Mouse (Mus musculus) midbrain, embryonic 10.5 days (tissue): ENCODE measurements at regions not wholly inside any gene's neighbourhood (a gene's known extent, or its start where the extent isn't known, plus 50 kb on each side); places are given as distances from the start of the nearest gene placed in this dataset.

Source experiments
- DNase-seq: peaks from one replicate; pipeline ENCODE4 v3.0.0-alpha.2; 2017; ENCODE audit warnings: low spot score
- H3K27ac ChIP-seq: fragments of 300-500 bp; sonication (generic); replicated peaks from 2 replicates; pipeline ENCODE4 v1.5.1; 2016; ENCODE audit warnings: mild to moderate bottlenecking
- H3K27me3 ChIP-seq: fragments of 300-500 bp; sonication (generic); 2 replicates; pipeline ENCODE4 v1.6.1; 2016; ENCODE audit warnings: low read depth, mild to moderate bottlenecking; ENCODE audit not compliant: poor library complexity, severe bottlenecking
- H3K36me3 ChIP-seq: fragments of 300-500 bp; sonication (generic); 2 replicates; pipeline ENCODE4 v1.6.1; 2016; ENCODE audit warnings: mild to moderate bottlenecking, moderate library complexity
- H3K4me1 ChIP-seq: fragments of 300-500 bp; sonication (generic); 2 replicates; pipeline ENCODE4 v1.6.1; 2016
- H3K4me3 ChIP-seq: fragments of 300-500 bp; sonication (generic); 2 replicates; pipeline ENCODE4 v1.5.1; 2016; ENCODE audit warnings: mild to moderate bottlenecking, moderate library complexity
- H3K9me3 ChIP-seq: fragments of 300-500 bp; sonication (generic); replicated peaks from 2 replicates; pipeline ENCODE4 v1.6.1; 2016; ENCODE audit warnings: mild to moderate bottlenecking
- WGBS: fragments of 180-500 bp; shearing (Covaris S2); methylation state at CpG from one replicate; pipeline ENCODE4 v1.1.7; 2016; 5-methylcytosine and 5-hydroxymethylcytosine counted together

GRCm38 (mm10) chr3:17772886-17773285 is 175.3 kb upstream of the Cypt12 start:
- DNase-seq: no peak
- 94% methylated on average over 1 of the region's 1 CpGs for WGBS
- H3K4me1 ChIP-seq: no peaks in the 10 kb centered on the region

GRCm38 (mm10) chr3:17779152-17779551 is 169.1 kb upstream of the Cypt12 start:
- WGBS: 83% methylated on average over 3 of the region's 3 CpGs
- no peak overlapping the region for H3K4me3 ChIP-seq
- no peaks in the 10 kb centered on the region for H3K36me3 ChIP-seq
- H3K27ac ChIP-seq: no peak overlapping the region
- H3K27me3 ChIP-seq: no peaks in the 10 kb centered on the region
- H3K4me1 ChIP-seq: peaks cover 26% of the 10 kb centered on the region
- no peak for DNase-seq
- H3K9me3 ChIP-seq: no peaks in the 10 kb centered on the region

More at GRCm38 (mm10) chr3:17772886-17773285, 175.3 kb upstream of the Cypt12 start:
- Histone ChIP-seq H3K4me3 (no peak overlapping the region), H3K27me3 (no peaks in the 10 kb centered on the region), H3K9me3 (no peaks in the 10 kb centered on the region), H3K36me3 (peaks cover 27% of the 10 kb centered on the region), H3K27ac (no peak overlapping the region)

- no peak for DNase-seq
- Histone ChIP-seq H3K9me3 (no peaks in the 10 kb centered on the region), H3K27ac (peak overlapping the region; percentile 100), H3K36me3 (no peaks in the 10 kb centered on the region), H3K4me1 (peaks cover 54% of the 10 kb centered on the region), H3K27me3 (peaks cover 12% of the 10 kb centered on the region), H3K4me3 (peak overlapping the region; percentile 91)
- WGBS: 36% methylated on average over 3 of the region's 3 CpGs
Observed at GRCm38 (mm10) chr3:17784076-17784475, 164.1 kb upstream of the Cypt12 start.

GRCm38 (mm10) chr3:17784587-17784986 is 163.6 kb upstream of the Cypt12 start:
- Histone ChIP-seq H3K36me3 (no peaks in the 10 kb centered on the region), H3K4me1 (peaks cover 56% of the 10 kb centered on the region), H3K27ac (peak overlapping the region; percentile 100), H3K4me3 (peak overlapping the region; percentile 91), H3K27me3 (peaks cover 12% of the 10 kb centered on the region), H3K9me3 (no peaks in the 10 kb centered on the region)
- DNase-seq: no peak
- 14% methylated on average over 3 of the region's 3 CpGs for WGBS

- H3K4me1 ChIP-seq: peaks cover 52% of the 10 kb centered on the region
Observed at GRCm38 (mm10) chr3:17785106-17786022, 162.8 kb upstream of the Cypt12 start.

GRCm38 (mm10) chr3:17786023-17786720 is 162.0 kb upstream of the Cypt12 start:
- H3K4me3 ChIP-seq: peak overlapping the region; percentile 91
- peak overlapping the region; percentile 100 for H3K27ac ChIP-seq
- peaks cover 12% of the 10 kb centered on the region for H3K27me3 ChIP-seq
- H3K4me1 ChIP-seq: peaks cover 44% of the 10 kb centered on the region
- peak; percentile 85 for DNase-seq
- WGBS: under 1% methylated on average over 46 of the region's 56 CpGs
- no peaks in the 10 kb centered on the region for H3K36me3 ChIP-seq
- no peaks in the 10 kb centered on the region for H3K9me3 ChIP-seq

More at GRCm38 (mm10) chr3:17785106-17786022, 162.8 kb upstream of the Cypt12 start:
- peak overlapping the region; percentile 91 for H3K4me3 ChIP-seq
- no peaks in the 10 kb centered on the region for H3K9me3 ChIP-seq
- peak; percentile 86 for DNase-seq
- H3K27me3 ChIP-seq: peaks cover 12% of the 10 kb centered on the region
- 1% methylated on average over 21 of the region's 21 CpGs for WGBS
- H3K36me3 ChIP-seq: no peaks in the 10 kb centered on the region
- peak overlapping the region; percentile 100 for H3K27ac ChIP-seq

- Histone ChIP-seq H3K27me3 (peaks cover 12% of the 10 kb centered on the region), H3K36me3 (no peaks in the 10 kb centered on the region), H3K4me3 (peak overlapping the region; percentile 91), H3K4me1 (peaks cover 38% of the 10 kb centered on the region), H3K27ac (peak overlapping the region; percentile 100), H3K9me3 (no peaks in the 10 kb centered on the region)
- peak; percentile 73 for DNase-seq
- WGBS: under 1% methylated on average over 35 of the region's 35 CpGs
Observed at GRCm38 (mm10) chr3:17786721-17787442, 161.3 kb upstream of the Cypt12 start.

- Histone ChIP-seq H3K9me3 (no peaks in the 10 kb centered on the region), H3K27ac (peak overlapping the region; percentile 100), H3K27me3 (peaks cover 12% of the 10 kb centered on the region), H3K4me1 (peaks cover 35% of the 10 kb centered on the region), H3K36me3 (no peaks in the 10 kb centered on the region), H3K4me3 (peak overlapping the region; percentile 91)
- peak; percentile 60 for DNase-seq
- whole genome bisulfite sequencing: 2% methylated on average over 18 of the region's 18 CpGs
Observed at GRCm38 (mm10) chr3:17787443-17788333, 160.5 kb upstream of the Cypt12 start.

- Histone ChIP-seq H3K27me3 (peaks cover 14% of the 10 kb centered on the region), H3K27ac (peak overlapping the region; percentile 100), H3K4me1 (peaks cover 33% of the 10 kb centered on the region), H3K36me3 (no peaks in the 10 kb centered on the region), H3K4me3 (peak overlapping the region; percentile 91), H3K9me3 (no peaks in the 10 kb centered on the region)
- WGBS: 30% methylated on average over 4 of the region's 4 CpGs
- no peak for DNase-seq
Observed at GRCm38 (mm10) chr3:17788334-17788720, 159.9 kb upstream of the Cypt12 start.

- Histone ChIP-seq H3K36me3 (no peaks in the 10 kb centered on the region), H3K27ac (peak overlapping the region; percentile 100), H3K4me3 (peak overlapping the region; percentile 91), H3K9me3 (no peaks in the 10 kb centered on the region), H3K4me1 (peaks cover 34% of the 10 kb centered on the region), H3K27me3 (peaks cover 16% of the 10 kb centered on the region)
- WGBS: 24% methylated on average over 3 of the region's 3 CpGs
- DNase-seq: peak; percentile 35
Observed at GRCm38 (mm10) chr3:17788778-17789299, 159.4 kb upstream of the Cypt12 start.

- WGBS: under 1% methylated on average over 9 of the region's 9 CpGs
- Histone ChIP-seq H3K4me3 (peak overlapping the region; percentile 91), H3K27me3 (peaks cover 16% of the 10 kb centered on the region), H3K4me1 (peaks cover 34% of the 10 kb centered on the region), H3K36me3 (peaks cover 4% of the 10 kb centered on the region), H3K27ac (peak overlapping the region; percentile 100), H3K9me3 (no peaks in the 10 kb centered on the region)
- DNase-seq: peak; percentile 53
Observed at GRCm38 (mm10) chr3:17789454-17790196, 158.6 kb upstream of the Cypt12 start.
